Mouse (Mus musculus): ENCODE data around the gene Tgm5.

DNA sequence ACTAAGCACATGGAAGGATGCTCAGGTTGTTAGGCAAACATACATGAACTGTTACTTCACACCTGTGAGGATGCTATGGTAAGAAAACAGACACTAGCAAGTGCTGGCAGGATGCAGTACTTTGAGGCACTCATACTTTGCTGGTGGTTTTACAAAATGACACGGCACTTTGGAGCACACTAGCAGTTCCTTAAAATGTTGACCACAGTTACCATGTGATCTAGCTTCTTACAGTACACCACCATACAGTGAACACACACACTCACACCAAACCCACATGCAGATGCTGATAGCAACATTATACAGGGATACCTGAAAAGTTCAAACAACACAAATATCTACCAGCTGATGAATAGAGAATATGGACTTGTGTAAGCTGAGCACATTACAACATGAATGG lies 3.0 kb downstream of the Tgm5 start:
- no peak for TF ChIP-seq CTCF (IDR thresholded peaks at IDR 0.05; ENCODE audit: low read depth, low read length)
- TF ChIP-seq TAL1 (conservative IDR thresholded peaks at IDR 0.05; ENCODE audit: low read depth, low read length): no peak
- no peak for TF ChIP-seq GATA2 (IDR thresholded peaks at IDR 0.05; ENCODE audit: borderline replicate concordance, low read depth, low read length)
- TF ChIP-seq POLR2AphosphoS5 (IDR thresholded peaks at IDR 0.05; ENCODE audit: insufficient replicate concordance, low read depth, low read length): no peak

All from G1E (cell line).